Mouse (Mus musculus) retina, postnatal 1 day (tissue): ENCODE results near the gene En2.
A peak's percentile ranks its signal among the peaks of the same experiment; 100 is the strongest.

ENCODE experiments used
- DNase-seq: peaks from one replicate; pipeline ENCODE4 v3.0.0-alpha.2; 2012

The En2 gene

GRCm38 (mm10) chr5:28165358-28166255, at the start of gene En2:
Gene En2, plus strand, starts transcription at chr5:28165694.
- DNase-seq = peak; percentile 82

GRCm38 (mm10) chr5:28117251-28117880, 48.1 kb upstream of the En2 start:
- no peak for DNase-seq

DNA sequence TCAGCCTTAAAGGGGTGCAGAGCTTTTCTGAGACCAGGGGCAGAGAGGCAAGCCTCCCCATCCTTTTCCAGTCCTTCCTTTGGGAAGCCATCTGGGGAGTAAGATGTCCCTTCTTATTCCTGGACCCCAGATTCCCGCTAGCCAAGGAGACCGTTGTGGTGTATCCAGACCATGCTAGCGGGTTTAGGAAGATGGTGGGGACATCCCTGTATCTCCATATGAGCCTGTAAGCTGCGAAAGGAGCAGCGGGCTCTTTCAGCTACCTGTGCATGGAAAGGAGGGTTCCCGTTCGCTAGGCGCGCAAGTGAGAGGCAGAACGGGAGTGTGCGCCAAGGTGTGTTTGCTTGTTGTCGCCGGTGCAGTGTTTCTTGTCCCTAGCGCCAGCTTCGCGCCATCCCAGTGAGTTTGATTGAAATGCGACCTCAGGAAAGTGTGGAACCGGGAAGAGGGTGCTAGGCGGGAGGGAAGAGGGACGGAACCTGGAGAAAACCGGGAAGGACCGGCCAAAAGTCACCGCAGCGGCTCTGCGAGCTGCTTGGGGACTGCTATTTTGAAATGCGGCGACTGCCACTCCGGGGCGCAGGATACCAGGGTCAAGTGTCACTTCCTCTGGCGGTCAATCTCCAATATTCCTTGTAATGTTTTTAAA, 47.5 kb upstream of the En2 start:
- DNase-seq = no peak

- peak; percentile 24 for DNase-seq
These were observed 47.0 kb upstream of the En2 start for GRCm38 (mm10) chr5:28118531-28118925.

DNA sequence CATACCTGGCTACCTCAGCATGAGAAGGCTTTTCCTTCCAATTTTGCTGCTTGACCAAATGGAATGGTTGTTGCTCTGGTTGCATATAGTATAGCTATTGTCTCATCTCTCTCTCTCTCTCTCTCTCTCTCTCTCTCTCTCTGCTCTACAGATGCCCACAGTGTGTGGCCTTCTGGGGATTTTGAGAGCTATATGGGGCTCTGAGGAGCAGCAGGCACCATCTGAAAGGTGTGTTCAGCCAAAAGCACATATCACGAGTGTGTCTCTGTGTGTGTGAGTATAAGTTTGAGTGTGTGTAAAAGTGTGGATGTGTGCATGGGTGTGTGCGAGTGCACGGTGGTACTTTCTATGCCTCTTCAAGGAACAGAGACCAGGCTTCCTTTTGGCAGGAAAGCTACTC, 45.9 kb upstream of the En2 start:
- DNase-seq = peak; percentile 30

GRCm38 (mm10) chr5:28122491-28123454, 42.7 kb upstream of the En2 start:
- DNase-seq = peak; percentile 87

GRCm38 (mm10) chr5:28123455-28123825, 42.1 kb upstream of the En2 start:
- no peak for DNase-seq

DNA sequence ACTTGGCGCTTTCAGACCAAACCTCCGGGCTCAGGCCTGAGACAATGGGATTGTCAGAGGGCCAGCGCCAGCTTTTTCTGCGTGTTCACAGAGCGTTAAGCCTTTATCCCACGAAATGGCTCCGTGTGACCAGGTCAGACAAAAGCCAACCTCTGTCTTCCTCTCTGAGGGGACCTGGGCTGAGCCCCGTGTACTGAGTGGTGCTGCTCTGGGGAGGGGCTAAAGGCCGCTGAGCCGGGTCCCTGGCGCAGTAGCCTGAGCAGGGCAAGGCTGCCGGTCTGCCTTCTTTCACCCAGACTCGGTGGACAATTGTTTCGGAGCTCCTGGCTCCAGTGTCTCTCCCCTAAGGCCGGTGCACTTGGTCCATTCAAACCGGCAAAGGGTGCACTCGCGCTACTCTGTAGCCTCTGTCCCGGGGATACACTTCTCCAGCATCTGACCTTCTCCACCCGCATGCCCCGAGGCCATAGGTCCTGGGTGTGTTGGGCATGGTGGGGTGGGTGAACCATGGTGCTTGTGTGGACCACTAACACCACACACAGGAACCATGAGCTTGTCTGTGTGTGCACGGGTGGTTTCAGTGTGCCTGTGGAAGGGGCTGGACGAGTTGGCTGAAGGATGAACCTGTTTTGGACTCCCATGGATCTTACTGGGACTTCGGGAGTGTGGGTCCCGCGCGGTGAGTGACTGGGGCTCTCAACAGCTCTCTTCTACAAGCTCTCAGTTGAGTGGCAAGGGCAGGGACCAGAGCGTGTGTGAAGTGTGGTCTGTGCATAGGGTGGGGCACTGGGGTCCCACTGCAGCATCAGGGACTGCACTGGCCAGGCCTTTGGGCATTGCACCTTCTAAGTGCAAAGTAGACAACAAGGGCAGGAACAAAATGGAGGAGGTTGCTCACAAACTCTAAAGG, 40.9 kb upstream of the En2 start:
- peak; percentile 40 for DNase-seq

- no peak for DNase-seq
These were observed 36.6 kb upstream of the En2 start for GRCm38 (mm10) chr5:28128851-28129250.

GRCm38 (mm10) chr5:28132231-28132630, 33.3 kb upstream of the En2 start:
- DNase-seq = no peak

GRCm38 (mm10) chr5:28136438-28136837, 29.1 kb upstream of the En2 start:
- no peak for DNase-seq

GRCm38 (mm10) chr5:28144555-28144954, 20.9 kb upstream of the En2 start:
- peak; percentile 64 for DNase-seq

DNA sequence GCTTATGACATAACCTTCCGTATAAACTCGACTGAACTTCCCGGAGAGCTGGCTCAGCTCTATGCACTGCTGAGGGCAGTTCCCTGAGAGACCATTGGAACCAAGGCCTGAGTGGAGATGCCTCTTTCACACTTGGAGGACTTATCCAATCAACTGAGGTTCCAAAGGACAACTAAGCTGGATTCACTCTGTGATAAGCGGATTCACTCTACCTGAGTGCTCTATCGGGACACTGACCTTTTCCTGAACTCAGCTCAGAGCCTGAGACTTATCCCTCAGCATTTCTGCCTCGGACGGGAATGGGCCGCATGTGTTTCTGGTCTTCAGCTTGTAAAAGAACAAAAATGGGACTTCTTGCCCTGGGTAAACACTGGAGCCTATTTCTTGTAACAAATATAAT, 19.5 kb upstream of the En2 start:
- peak; percentile 64 for DNase-seq

DNA sequence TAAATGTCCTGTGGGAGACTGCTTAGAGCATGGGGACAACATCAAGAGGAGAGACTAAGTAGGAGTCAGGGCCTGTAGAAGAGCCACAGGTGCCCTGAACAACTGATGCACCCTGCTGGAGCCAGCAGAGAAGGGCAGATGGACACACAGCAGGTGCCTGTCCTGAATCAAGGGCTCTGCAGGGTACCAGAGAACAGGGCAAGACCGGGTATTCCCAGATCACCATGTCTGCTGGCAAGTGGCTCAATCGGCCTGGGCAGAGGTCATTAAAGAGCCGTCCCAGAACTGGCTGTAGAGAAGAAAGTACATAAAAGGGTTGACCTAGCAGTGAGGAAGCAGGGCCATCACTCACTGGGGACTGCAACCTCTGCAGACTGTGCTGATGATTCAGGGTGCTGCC, 17.0 kb upstream of the En2 start:
- no peak for DNase-seq

- DNase-seq = peak; percentile 91
These were observed 16.1 kb upstream of the En2 start for GRCm38 (mm10) chr5:28149436-28149835.

GRCm38 (mm10) chr5:28157044-28157730, 8.3 kb upstream of the En2 start:
- no peak for DNase-seq

- no peak for DNase-seq
These were observed 7.7 kb upstream of the En2 start for GRCm38 (mm10) chr5:28157781-28158180.

- peak; percentile 53 for DNase-seq
These were observed 7.0 kb upstream of the En2 start for GRCm38 (mm10) chr5:28158308-28159071.

- no peak for DNase-seq
These were observed 6.4 kb upstream of the En2 start for GRCm38 (mm10) chr5:28159072-28159458.

- DNase-seq = no peak
These were observed 5.5 kb upstream of the En2 start for GRCm38 (mm10) chr5:28159891-28160470.
